Mouse (Mus musculus) bone marrow macrophage, adult 2 months (primary cell): Measurements from ENCODE around the gene Chek2.

ENCODE experiments used
- CTCF ChIP-seq: IDR thresholded peaks from 2 replicates; pipeline ENCODE4 v1.5.1; 2012; ENCODE audit warnings: low read depth, mild to moderate bottlenecking, low read length, moderate library complexity
- POLR2A ChIP-seq: IDR thresholded peaks from 2 replicates; pipeline ENCODE4 v1.6.1; 2012; ENCODE audit warnings: mild to moderate bottlenecking, low read depth, low read length, borderline replicate concordance

- no peak for TF ChIP-seq CTCF
- TF ChIP-seq POLR2A = no peak
These were observed 50.2 kb downstream of the Chek2 start for GRCm38 (mm10) chr5:110889945-110890344.
